8 mouse cellular contexts compared by ENCODE assay signal in the genomic region with DNA sequence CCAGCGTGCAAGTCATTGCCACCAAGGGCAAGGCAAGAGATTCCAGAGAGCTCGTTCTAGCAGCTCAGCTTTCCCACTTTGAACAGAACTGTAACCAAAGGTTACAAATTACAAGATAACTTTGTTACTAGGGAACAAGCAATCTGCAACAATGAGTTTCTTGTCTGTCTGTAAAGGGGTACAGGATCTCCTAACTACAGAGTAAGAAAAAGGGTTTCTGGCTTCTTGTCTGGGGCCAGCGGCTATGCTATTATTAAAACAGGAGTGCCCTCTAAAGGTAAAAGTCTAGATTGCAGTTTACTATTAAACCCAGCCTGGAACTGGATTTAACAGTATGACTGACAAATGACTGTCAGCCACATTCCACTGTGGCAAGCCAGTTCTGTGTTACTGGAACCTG. TPM values are rescaled to one million over a fixed set of nuclear protein-coding genes. Genes with fewer than 3 reads are reported as not detected.
DNase-seq lines count a peak whose midpoint lies in the region; ATAC-seq and TF ChIP-seq lines count a peak whose summit lies in the region.

No protein-coding gene starts in this region.

- DNase-seq in testis, postnatal 14 days (ENCODE audit: low spot score) = peak; percentile 14
- no peak for DNase-seq in testis, postnatal 10 days (ENCODE audit: low spot score)
- DNase-seq in midbrain, postnatal 0 days (ENCODE audit: low spot score) = peak; percentile 86
- no peak for DNase-seq in spleen, postnatal 10 days (ENCODE audit: low spot score in 2 of 2)
- no peak for DNase-seq in cerebellum, adult 9-11 months

- H3K9ac ChIP-seq in forebrain, embryonic 13.5 days = no peak overlapping the region
- H3K9ac ChIP-seq in forebrain, embryonic 12.5 days = no peak overlapping the region
- H3K9ac ChIP-seq in hindbrain, embryonic 12.5 days = no peak overlapping the region
- H3K9ac ChIP-seq in midbrain, postnatal 0 days (replicated peaks; ENCODE audit: low read length, poor library complexity, severe bottlenecking) = no peak overlapping the region

- no peak overlapping the region for H3K4me2 ChIP-seq in forebrain, embryonic 13.5 days
- no peak overlapping the region for H3K4me2 ChIP-seq in forebrain, embryonic 12.5 days
- H3K4me2 ChIP-seq in hindbrain, embryonic 12.5 days (replicated peaks) = no peak overlapping the region
- H3K4me2 ChIP-seq in midbrain, postnatal 0 days (ENCODE audit: low read depth, low read length, poor library complexity, severe bottlenecking) = no peak overlapping the region

- ATAC-seq in forebrain, embryonic 13.5 days = peak; percentile 77
- no peak; the same call in 1 of the 2 replicates for ATAC-seq in forebrain, embryonic 12.5 days (ENCODE audit: low FRiP score)
- ATAC-seq in hindbrain, embryonic 12.5 days (ENCODE audit: low FRiP score) = peak; percentile 49
- ATAC-seq in midbrain, postnatal 0 days (ENCODE audit: low FRiP score) = peak; percentile 50; the same call in 1 of the 2 replicates

- H3K4me3 ChIP-seq in forebrain, embryonic 13.5 days = no peak overlapping the region
- H3K4me3 ChIP-seq in forebrain, embryonic 12.5 days (replicated peaks) = no peak overlapping the region
- no peak overlapping the region for H3K4me3 ChIP-seq in hindbrain, embryonic 12.5 days
- H3K4me3 ChIP-seq in midbrain, postnatal 0 days (ENCODE audit: low read depth, low read length) = no peak overlapping the region

- peak; percentile 87 for TF ChIP-seq CTCF in midbrain, postnatal 0 days (IDR thresholded peaks at IDR 0.05)

- no peaks in the 10 kb centered on the region for H3K9me3 ChIP-seq in forebrain, embryonic 13.5 days (replicated peaks)
- no peaks in the 10 kb centered on the region for H3K9me3 ChIP-seq in forebrain, embryonic 12.5 days
- H3K9me3 ChIP-seq in hindbrain, embryonic 12.5 days (replicated peaks) = no peaks in the 10 kb centered on the region
- no peaks in the 10 kb centered on the region for H3K9me3 ChIP-seq in midbrain, postnatal 0 days (ENCODE audit: low read length)

- no peak overlapping the region for H3K27ac ChIP-seq in forebrain, embryonic 13.5 days
- no peak overlapping the region for H3K27ac ChIP-seq in forebrain, embryonic 12.5 days
- H3K27ac ChIP-seq in hindbrain, embryonic 12.5 days = no peak overlapping the region
- no peak overlapping the region for H3K27ac ChIP-seq in midbrain, postnatal 0 days (ENCODE audit: low read depth, low read length)

- no peaks in the 10 kb centered on the region for H3K27me3 ChIP-seq in forebrain, embryonic 13.5 days
- H3K27me3 ChIP-seq in forebrain, embryonic 12.5 days = 0 out of 2 replicates have a peak, but pooled peaks cover 3% of the 10 kb centered on the region
- H3K27me3 ChIP-seq in hindbrain, embryonic 12.5 days = peaks cover 3% of the 10 kb centered on the region; the same call in 1 of the 2 replicates
- H3K27me3 ChIP-seq in midbrain, postnatal 0 days (ENCODE audit: insufficient read depth, low read length) = no peaks in the 10 kb centered on the region

- no peaks in the 10 kb centered on the region for H3K36me3 ChIP-seq in forebrain, embryonic 13.5 days (ENCODE audit: poor library complexity, severe bottlenecking)
- no peaks in the 10 kb centered on the region for H3K36me3 ChIP-seq in forebrain, embryonic 12.5 days (replicated peaks)
- H3K36me3 ChIP-seq in hindbrain, embryonic 12.5 days = no peaks in the 10 kb centered on the region
- H3K36me3 ChIP-seq in midbrain, postnatal 0 days (ENCODE audit: insufficient read depth, low read length) = no peaks in the 10 kb centered on the region

- WGBS in forebrain, embryonic 13.5 days = 35% methylated on average over 3 of the region's 3 CpGs
- 32% methylated on average over 3 of the region's 3 CpGs for WGBS in forebrain, embryonic 12.5 days
- 25% methylated on average over 3 of the region's 3 CpGs for WGBS in hindbrain, embryonic 12.5 days
- WGBS in midbrain, postnatal 0 days = 40% methylated on average over 3 of the region's 3 CpGs

- H3K4me1 ChIP-seq in forebrain, embryonic 13.5 days = 0 out of 2 replicates have a peak, but pooled peaks cover 4% of the 10 kb centered on the region
- no peaks in the 10 kb centered on the region for H3K4me1 ChIP-seq in forebrain, embryonic 12.5 days
- no peaks in the 10 kb centered on the region for H3K4me1 ChIP-seq in hindbrain, embryonic 12.5 days
- no peaks in the 10 kb centered on the region for H3K4me1 ChIP-seq in midbrain, postnatal 0 days (ENCODE audit: insufficient read depth, low read length)

RNA-seq across cellular contexts. Expression of a gene that starts 36.5 kb away (rescaled TPM):
- polyA plus RNA-seq in forebrain, embryonic 13.5 days (2015; fragmentation: Nextera tagmentation; extraction: Ambion mirVana) = 38.5 and 41.8 TPM in 2 replicates
- polyA plus RNA-seq in forebrain, embryonic 12.5 days (2016; fragmentation: Nextera tagmentation; extraction: Ambion mirVana) = 37.0 and 45.9 TPM in 2 replicates
- 27.9 and 29.9 TPM in 2 replicates for polyA plus RNA-seq in hindbrain, embryonic 12.5 days (2016; fragmentation: Nextera tagmentation; extraction: Ambion mirVana)
- 0.71 and 5.8 TPM in 2 replicates for total RNA-seq in midbrain, postnatal 0 days (2014; rRNA removed)
- polyA plus RNA-seq in midbrain, postnatal 0 days (2015; fragmentation: Nextera tagmentation; extraction: Ambion mirVana) = 5.9 and 7.1 TPM in 2 replicates

Comparison
In these comparisons a context has a peak if more than half of its experiments do, and no peak if none do; other contexts are left out.
1. DNase-seq: peak in testis, postnatal 14 days (single experiment) and midbrain, postnatal 0 days (single experiment); none in testis, postnatal 10 days (single experiment), spleen, postnatal 10 days (0 of 2) and cerebellum, adult 9-11 months (single experiment).